Mouse (Mus musculus) heart, embryonic 10.5 days (tissue): ENCODE measurements around the gene Rabgap1l. TPM values are rescaled to one million over a fixed set of nuclear protein-coding genes. Genes with fewer than 3 reads are reported as not detected.

Experiments
- DNase-seq: peaks from one replicate; pipeline ENCODE4 v3.0.0-alpha.2; 2017; ENCODE audit warnings: low spot score
- H3K27ac ChIP-seq: fragments of 300-500 bp; sonication (generic); 2 replicates; pipeline ENCODE4 v1.5.1; 2016; ENCODE audit warnings: mild to moderate bottlenecking
- H3K27me3 ChIP-seq: fragments of 300-500 bp; sonication (generic); 2 replicates; pipeline ENCODE4 v1.6.1; 2016; ENCODE audit warnings: mild to moderate bottlenecking; ENCODE audit not compliant: poor library complexity, insufficient read depth, severe bottlenecking
- H3K36me3 ChIP-seq: fragments of 300-500 bp; sonication (generic); 2 replicates; pipeline ENCODE4 v1.6.1; 2016; ENCODE audit warnings: mild to moderate bottlenecking, moderate library complexity
- H3K4me1 ChIP-seq: fragments of 300-500 bp; sonication (generic); 2 replicates; pipeline ENCODE4 v1.6.1; 2016; ENCODE audit warnings: mild to moderate bottlenecking
- H3K4me3 ChIP-seq: fragments of 300-500 bp; sonication (generic); 2 replicates; pipeline ENCODE4 v1.5.1; 2016; ENCODE audit warnings: mild to moderate bottlenecking, moderate library complexity
- H3K9me3 ChIP-seq: fragments of 300-500 bp; sonication (generic); 2 replicates; pipeline ENCODE4 v1.6.1; 2016; ENCODE audit warnings: mild to moderate bottlenecking, moderate library complexity
- WGBS: fragments of 180-500 bp; shearing (Covaris S2); methylation state at CpG from one replicate; pipeline ENCODE4 v1.1.7; 2016; 5-methylcytosine and 5-hydroxymethylcytosine counted together
- polyA plus RNA-seq: library from polyadenylated mRNA; unstranded; fragments of >200 nt; fragmentation: Nextera tagmentation; extraction: Ambion mirVana; gene quantifications from 2 replicates; pipeline ENCODE4 v1.2.1, GENCODE M21; 2016

Rabgap1l gene
- polyA plus RNA-seq, 1 experiment from 2014 or later: 28.1 TPM

DNA sequence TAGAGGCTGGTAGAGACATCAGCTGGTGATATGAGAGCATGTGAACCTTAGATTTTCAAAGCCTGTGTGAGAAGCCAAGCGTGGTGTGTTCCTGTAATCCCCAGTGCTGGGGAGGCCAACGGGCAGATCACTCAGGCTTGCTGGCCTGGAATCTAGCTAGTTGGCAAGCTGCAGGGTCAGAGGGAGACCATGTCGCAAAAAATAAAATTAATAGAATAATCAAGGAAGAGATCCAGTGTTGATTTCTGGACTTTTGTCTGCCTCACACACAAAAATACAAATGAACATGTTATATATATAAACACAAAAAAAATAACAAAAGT, 196.1 kb downstream of the Rabgap1l start:
- 83% methylated on average over 3 of the region's 3 CpGs for WGBS
- no peaks in the 10 kb centered on the region for H3K27me3 ChIP-seq
- H3K27ac ChIP-seq: no peak overlapping the region
- H3K4me1 ChIP-seq: no peaks in the 10 kb centered on the region
- DNase-seq: no peak
- no peaks in the 10 kb centered on the region for H3K36me3 ChIP-seq
- no peaks in the 10 kb centered on the region for H3K9me3 ChIP-seq
- H3K4me3 ChIP-seq: no peak overlapping the region

DNA sequence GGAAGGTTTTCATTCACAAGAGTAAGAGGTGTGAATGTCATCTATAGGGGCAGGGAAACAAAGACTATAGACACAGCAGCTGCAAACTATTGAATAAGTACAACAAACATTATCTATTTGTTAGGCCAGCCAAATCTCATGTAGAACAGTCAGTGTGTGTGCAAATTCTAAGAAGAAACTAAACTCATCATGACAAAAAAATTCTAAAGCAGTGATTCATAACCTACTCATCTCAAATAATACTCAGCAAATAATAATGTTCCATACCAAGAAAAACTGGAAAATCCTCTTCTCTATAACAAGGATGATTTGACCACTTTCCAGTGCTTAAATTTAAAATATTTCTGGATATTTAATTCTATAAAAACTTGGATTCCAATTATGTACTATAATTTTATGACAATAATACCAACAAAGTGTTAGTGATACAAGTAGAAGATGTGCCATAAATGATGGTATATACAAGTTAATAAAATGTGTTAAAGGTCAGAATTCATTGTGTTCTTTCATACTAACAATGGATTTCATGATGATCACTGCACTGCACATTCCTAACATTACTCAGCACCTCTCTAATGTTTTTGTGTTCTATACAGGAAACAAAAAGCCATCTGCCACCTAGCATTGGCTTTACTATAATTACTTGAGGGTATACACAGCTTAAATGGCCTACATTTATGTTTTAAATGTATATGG, 196.6 kb downstream of the Rabgap1l start:
- H3K36me3 ChIP-seq: no peaks in the 10 kb centered on the region
- no peaks in the 10 kb centered on the region for H3K27me3 ChIP-seq
- H3K4me3 ChIP-seq: no peak overlapping the region
- no peaks in the 10 kb centered on the region for H3K9me3 ChIP-seq
- no peak overlapping the region for H3K27ac ChIP-seq
- DNase-seq: no peak
- H3K4me1 ChIP-seq: no peaks in the 10 kb centered on the region

DNA sequence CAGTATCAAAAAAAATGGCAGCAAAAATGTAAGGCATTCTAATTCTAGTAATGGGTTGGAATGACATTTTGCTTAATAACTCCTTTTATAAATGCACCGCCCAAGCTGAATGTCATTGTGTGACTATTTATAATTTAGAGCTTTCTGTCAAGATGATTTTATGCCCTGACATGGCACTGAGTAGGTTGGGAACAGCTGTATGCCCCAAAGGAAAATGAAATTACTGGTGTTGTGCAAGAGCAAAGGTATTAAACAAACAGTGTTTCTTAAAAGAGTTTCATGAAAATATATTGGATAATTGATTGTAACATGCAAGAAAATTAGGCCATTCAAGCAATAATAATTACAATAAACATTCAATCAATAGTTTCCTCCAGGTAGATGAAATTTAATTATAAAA, 198.4 kb downstream of the Rabgap1l start:
- DNase-seq: no peak
- H3K4me3 ChIP-seq: no peak overlapping the region
- no peaks in the 10 kb centered on the region for H3K4me1 ChIP-seq
- WGBS: 86% methylated on average over 1 of the region's 1 CpGs
- H3K36me3 ChIP-seq: no peaks in the 10 kb centered on the region
- H3K27ac ChIP-seq: no peak overlapping the region
- H3K27me3 ChIP-seq: no peaks in the 10 kb centered on the region
- no peaks in the 10 kb centered on the region for H3K9me3 ChIP-seq

DNA sequence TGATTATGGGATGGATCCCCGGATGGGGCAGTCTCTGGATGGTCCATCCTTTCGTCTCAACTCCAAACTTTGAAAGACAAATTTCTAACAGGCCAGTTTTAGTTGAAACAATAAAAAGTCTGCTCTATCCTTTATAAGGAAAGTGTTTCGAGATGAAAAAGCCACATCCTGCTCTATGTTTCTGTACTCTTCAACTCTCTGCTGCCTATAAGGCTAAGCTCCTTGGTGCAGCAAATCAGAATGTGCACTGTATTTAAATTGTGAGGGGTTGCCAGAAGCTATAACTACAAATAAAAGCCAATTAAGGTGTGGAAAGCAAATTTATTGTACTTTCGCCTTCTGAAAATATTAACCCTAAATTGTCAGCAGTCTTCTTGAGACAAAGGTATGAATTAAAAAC, 198.9 kb downstream of the Rabgap1l start:
- Histone ChIP-seq H3K27ac (no peak overlapping the region), H3K27me3 (no peaks in the 10 kb centered on the region), H3K4me1 (no peaks in the 10 kb centered on the region), H3K4me3 (no peak overlapping the region), H3K9me3 (no peaks in the 10 kb centered on the region), H3K36me3 (no peaks in the 10 kb centered on the region)
- WGBS: 83% methylated on average over 4 of the region's 4 CpGs
- no peak for DNase-seq

GRCm38 (mm10) chr1:160588911-160589590, 204.0 kb downstream of the Rabgap1l start:
- Histone ChIP-seq H3K36me3 (no peaks in the 10 kb centered on the region), H3K27ac (no peak overlapping the region), H3K27me3 (no peaks in the 10 kb centered on the region), H3K9me3 (no peaks in the 10 kb centered on the region), H3K4me1 (no peaks in the 10 kb centered on the region), H3K4me3 (no peak overlapping the region)
- DNase-seq: no peak
- 76% methylated on average over 4 of the region's 4 CpGs for WGBS

DNA sequence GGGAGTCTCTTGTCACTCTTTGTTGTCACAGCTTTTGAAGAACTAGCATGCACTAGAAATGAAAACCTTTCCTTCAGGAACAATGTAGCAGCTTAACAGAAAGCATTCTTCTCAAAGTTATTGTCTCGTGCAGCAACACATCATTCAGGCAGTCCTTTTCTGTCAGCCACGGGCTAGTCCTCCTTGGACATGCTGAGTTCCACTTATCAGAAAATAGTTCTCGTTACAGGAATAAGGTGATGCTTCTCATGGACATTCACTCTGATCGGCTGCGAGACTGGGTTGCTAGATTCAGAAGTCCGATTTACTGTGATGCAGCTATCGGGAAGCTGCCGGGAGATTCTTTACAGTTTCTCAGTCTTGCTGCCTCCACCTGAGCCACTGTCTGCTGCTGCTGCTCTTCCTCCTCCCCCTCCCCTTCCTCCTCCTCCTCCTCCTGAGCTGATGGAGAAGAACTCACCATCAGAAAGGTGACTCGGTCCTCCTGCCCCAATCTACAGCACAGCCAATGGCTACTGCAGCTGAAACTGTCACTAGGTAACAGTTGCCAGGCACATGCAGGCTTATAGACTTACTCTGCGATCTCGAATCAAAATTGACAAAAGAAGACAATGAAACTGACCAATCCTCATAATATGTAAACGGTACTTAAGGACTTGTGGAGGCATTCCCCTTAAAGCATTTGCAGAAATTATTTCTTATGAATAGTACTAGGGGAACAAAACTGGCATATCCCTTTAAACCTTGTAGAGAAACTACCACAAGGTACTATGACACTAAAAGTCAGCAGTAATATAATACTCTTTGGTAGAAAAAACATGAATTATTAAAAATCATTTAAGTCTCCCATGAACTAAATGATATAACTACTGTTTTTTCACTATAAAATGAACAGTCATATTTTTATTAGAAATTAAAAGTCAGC, 213.4 kb downstream of the Rabgap1l start:
- H3K4me1 ChIP-seq: no peaks in the 10 kb centered on the region
- H3K36me3 ChIP-seq: no peaks in the 10 kb centered on the region
- H3K27me3 ChIP-seq: no peaks in the 10 kb centered on the region
- no peaks in the 10 kb centered on the region for H3K9me3 ChIP-seq
- no peak overlapping the region for H3K27ac ChIP-seq
- 75% methylated on average over 12 of the region's 12 CpGs for WGBS
- H3K4me3 ChIP-seq: no peak overlapping the region
- DNase-seq: no peak

DNA sequence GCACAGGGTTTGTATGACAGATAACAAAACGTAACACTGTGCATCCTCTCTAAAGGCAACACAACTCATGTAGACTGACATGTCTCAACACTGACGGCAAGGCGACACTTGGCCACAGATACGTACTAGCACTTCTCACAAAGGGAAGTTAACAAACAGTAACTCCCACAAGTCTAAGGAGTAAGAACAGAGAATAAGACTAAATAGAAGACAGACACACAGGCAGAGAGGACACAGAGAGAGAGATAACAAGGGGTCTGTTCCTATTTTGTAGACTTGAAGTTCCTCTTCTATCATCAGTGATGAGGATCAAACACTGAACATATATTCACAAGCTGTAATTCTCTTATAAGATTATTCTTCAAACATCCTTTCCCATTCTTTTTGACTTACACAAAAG, 216.9 kb downstream of the Rabgap1l start:
- no peaks in the 10 kb centered on the region for H3K36me3 ChIP-seq
- no peaks in the 10 kb centered on the region for H3K9me3 ChIP-seq
- no peak for DNase-seq
- H3K4me1 ChIP-seq: no peaks in the 10 kb centered on the region
- H3K27me3 ChIP-seq: no peaks in the 10 kb centered on the region
- H3K4me3 ChIP-seq: no peak overlapping the region
- WGBS: 82% methylated on average over 4 of the region's 4 CpGs
- no peak overlapping the region for H3K27ac ChIP-seq

DNA sequence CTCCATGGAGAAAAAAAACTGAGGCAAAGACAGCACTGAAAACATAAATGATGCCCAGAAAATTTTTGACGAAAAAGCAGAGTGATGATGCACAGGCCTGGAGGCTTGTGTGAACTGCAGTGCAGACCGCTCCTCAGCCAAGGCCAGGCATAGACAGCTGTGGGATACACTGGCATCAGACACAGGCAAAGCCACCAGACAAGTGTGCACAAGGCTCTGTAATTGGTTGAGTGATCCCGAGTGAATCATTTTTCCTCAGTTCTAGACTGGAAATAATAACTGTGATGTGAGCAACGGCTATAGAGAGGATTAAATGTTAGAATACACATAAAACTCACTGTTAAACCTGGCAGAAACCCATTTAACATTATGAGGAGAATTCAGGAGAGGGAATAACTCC, 219.0 kb downstream of the Rabgap1l start:
- no peak overlapping the region for H3K4me3 ChIP-seq
- no peak overlapping the region for H3K27ac ChIP-seq

DNA sequence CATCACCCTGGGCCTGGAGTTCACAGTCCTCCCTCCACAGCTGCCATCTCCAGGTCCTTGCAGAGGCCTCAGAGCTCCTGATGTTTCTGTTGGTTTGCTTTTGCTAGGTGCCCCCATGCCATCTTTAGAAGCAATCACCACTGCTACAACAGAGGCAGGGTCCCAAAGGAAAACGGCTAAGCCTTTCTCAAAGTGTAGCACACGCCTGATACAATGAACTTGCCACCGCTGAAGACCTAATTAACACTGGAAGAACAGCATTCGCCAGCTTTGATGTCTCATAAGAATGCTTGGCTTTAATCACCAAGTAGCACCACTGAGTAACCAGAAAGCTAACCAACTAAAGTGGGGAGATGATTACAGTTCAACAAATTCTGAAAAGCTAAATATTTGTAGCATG, 226.6 kb downstream of the Rabgap1l start:
- Histone ChIP-seq H3K9me3 (no peaks in the 10 kb centered on the region), H3K27ac (no peak overlapping the region), H3K4me1 (no peaks in the 10 kb centered on the region), H3K36me3 (no peaks in the 10 kb centered on the region), H3K27me3 (no peaks in the 10 kb centered on the region), H3K4me3 (no peak overlapping the region)
- DNase-seq: no peak
- 64% methylated on average over 4 of the region's 4 CpGs for WGBS

More for the DNA sequence above, 219.0 kb downstream of the Rabgap1l start:
- Histone ChIP-seq H3K36me3 (no peaks in the 10 kb centered on the region), H3K9me3 (no peaks in the 10 kb centered on the region), H3K27me3 (no peaks in the 10 kb centered on the region), H3K4me1 (no peaks in the 10 kb centered on the region)
- no peak for DNase-seq
- WGBS: 81% methylated on average over 4 of the region's 4 CpGs

DNA sequence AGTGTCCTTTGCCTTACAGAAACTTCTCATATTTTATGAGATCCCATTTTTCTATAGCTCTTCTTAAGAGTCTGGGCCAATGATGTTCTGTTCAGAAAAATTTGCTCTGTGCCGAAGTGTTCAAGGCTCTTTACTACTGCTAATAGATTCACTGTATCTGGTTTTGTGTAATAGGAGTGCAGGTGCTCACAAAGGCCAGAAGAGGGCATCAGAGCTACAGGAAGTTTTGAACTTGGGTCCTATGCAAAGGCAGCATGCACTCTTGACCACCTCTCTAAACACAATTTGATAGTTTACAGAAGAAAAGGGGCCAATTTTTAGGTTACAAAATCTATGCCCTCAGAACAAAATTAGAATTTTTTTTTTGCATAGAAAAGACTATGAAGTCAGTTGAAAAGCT, 231.6 kb downstream of the Rabgap1l start:
- no peaks in the 10 kb centered on the region for H3K27me3 ChIP-seq
- 68% methylated on average over 1 of the region's 1 CpGs for WGBS
- H3K4me3 ChIP-seq: no peak overlapping the region
- H3K4me1 ChIP-seq: no peaks in the 10 kb centered on the region
- DNase-seq: no peak
- H3K36me3 ChIP-seq: no peaks in the 10 kb centered on the region
- no peaks in the 10 kb centered on the region for H3K9me3 ChIP-seq
- H3K27ac ChIP-seq: no peak overlapping the region

DNA sequence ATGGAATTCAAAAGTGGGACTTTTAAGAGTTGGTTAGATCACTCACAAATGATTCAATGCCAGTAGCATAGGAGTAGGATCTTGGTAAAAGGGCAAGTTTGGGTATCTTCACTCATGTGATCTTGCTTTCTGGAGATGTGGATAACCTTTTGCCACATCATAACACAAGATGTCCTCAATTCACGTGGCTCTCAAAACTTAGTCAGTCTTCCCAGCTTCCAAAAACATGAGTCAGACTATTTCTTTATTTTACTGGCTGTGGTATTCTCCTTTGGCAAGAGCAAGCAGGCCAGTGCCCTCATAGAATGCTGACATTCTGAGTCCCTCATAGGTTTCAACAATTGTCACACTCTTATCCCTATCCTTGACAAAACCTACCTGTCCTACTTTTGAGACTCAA, 242.4 kb downstream of the Rabgap1l start:
- no peaks in the 10 kb centered on the region for H3K9me3 ChIP-seq
- no peak overlapping the region for H3K27ac ChIP-seq
- H3K4me3 ChIP-seq: no peak overlapping the region
- peaks cover 3% of the 10 kb centered on the region; the same call in 1 of the 2 replicates for H3K4me1 ChIP-seq
- H3K27me3 ChIP-seq: no peaks in the 10 kb centered on the region
- no peaks in the 10 kb centered on the region for H3K36me3 ChIP-seq
- 64% methylated on average over 1 of the region's 1 CpGs for WGBS
- DNase-seq: no peak

DNA sequence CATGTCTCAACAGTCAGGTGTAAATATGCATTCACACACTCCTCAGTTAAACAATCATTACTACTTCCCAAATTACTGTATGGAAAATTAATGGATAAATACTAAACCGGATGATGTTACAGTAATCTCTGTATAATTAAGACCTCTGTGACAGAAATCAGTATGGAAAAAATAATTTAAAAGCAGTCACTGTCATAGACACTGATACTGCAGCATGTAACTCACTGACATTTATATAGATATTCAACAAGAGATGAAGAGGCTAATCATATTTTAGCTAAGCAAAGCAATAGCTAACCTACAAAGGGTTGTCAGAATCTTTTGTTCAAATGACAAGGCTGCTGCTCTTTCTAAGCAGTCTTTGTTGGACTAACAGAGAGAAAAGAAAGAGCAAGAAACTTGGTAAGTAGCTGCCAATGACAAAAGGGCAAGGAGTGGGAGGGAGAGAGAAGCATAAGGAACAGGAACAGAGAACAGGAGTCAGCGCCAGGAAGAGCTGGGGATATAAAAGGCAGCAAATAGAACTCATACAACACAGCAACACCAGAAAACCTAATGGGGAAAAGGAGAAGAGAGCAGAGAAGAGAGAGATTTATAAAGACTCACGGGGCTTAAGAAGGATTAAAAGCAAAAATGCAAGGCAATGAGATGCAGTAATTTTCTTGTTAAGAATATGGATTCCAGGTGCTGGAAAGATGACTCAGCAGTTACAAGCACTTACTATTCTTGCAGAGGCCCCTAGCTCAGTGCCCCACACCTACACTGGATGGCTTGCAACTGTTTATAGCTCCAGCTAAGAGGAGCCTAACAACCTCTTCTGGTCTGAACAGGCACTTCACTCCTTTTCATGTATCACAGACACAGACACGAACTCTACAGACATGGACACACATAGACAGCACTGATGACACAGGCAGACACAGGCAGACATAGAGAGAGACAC, 244.8 kb downstream of the Rabgap1l start:
- Histone ChIP-seq H3K27ac (no peak overlapping the region), H3K9me3 (no peaks in the 10 kb centered on the region), H3K27me3 (no peaks in the 10 kb centered on the region), H3K36me3 (no peaks in the 10 kb centered on the region), H3K4me1 (peaks cover 2% of the 10 kb centered on the region; the same call in 1 of the 2 replicates), H3K4me3 (no peak overlapping the region)
- WGBS: 55% methylated on average over 4 of the region's 4 CpGs
- DNase-seq: no peak
